Mouse (Mus musculus): Measurements from ENCODE around the gene Fam166b. TPM values are rescaled to one million over a fixed set of nuclear protein-coding genes. Genes with fewer than 3 reads are reported as not detected.

Fam166b gene
- polyA plus RNA-seq, 1 experiment from 2014 or later, result 0.16 TPM

GRCm38 (mm10) chr4:43402212-43402611 lies 26.7 kb downstream of the Fam166b start:
- WGBS, result 49% methylated on average over 9 of the region's 9 CpGs

GRCm38 (mm10) chr4:43401486-43401885 lies 27.4 kb downstream of the Fam166b start:
- H3K27ac ChIP-seq (ENCODE audit: low read depth, low read length), result peak overlapping the region; percentile 42; the same call in 1 of the 2 replicates
- H3K9ac ChIP-seq (ENCODE audit: low read depth, low read length), result peak overlapping the region; percentile 43; the same call in 1 of the 2 replicates
- peak overlapping the region; percentile 33; the same call in 1 of the 2 replicates for H3K4me2 ChIP-seq (replicated peaks; ENCODE audit: low read depth)
- no peaks in the 10 kb centered on the region for H3K9me3 ChIP-seq (ENCODE audit: control insufficient read depth)
- no peaks in the 10 kb centered on the region for H3K27me3 ChIP-seq (replicated peaks; ENCODE audit: control insufficient read depth, insufficient read depth, low read length)
- no peak for ATAC-seq
- WGBS, result 85% methylated on average over 10 of the region's 10 CpGs
- H3K36me3 ChIP-seq (ENCODE audit: control insufficient read depth, insufficient read depth), result 0 out of 2 replicates have a peak, but pooled peaks cover 7% of the 10 kb centered on the region
- H3K4me3 ChIP-seq (ENCODE audit: low read depth, low read length), result no peak overlapping the region; the same call in 1 of the 2 replicates
- no peak for TF ChIP-seq CTCF (IDR thresholded peaks at IDR 0.05; ENCODE audit: low read depth)
- peaks cover 6% of the 10 kb centered on the region for H3K4me1 ChIP-seq (replicated peaks; ENCODE audit: control insufficient read depth, insufficient read depth, low read length)

More at GRCm38 (mm10) chr4:43402212-43402611, 26.7 kb downstream of the Fam166b start:
- 0 out of 2 replicates have a peak, but pooled peaks cover 7% of the 10 kb centered on the region for H3K36me3 ChIP-seq (ENCODE audit: control insufficient read depth, insufficient read depth)
- no peak overlapping the region for H3K4me3 ChIP-seq (ENCODE audit: low read depth, low read length)
- no peak for ATAC-seq
- H3K9ac ChIP-seq (ENCODE audit: low read depth, low read length), result no peak overlapping the region
- H3K4me1 ChIP-seq (replicated peaks; ENCODE audit: control insufficient read depth, insufficient read depth, low read length), result peaks cover 6% of the 10 kb centered on the region
- no peaks in the 10 kb centered on the region for H3K27me3 ChIP-seq (replicated peaks; ENCODE audit: control insufficient read depth, insufficient read depth, low read length)
- no peaks in the 10 kb centered on the region for H3K9me3 ChIP-seq (ENCODE audit: control insufficient read depth)
- peak overlapping the region; percentile 33 for H3K4me2 ChIP-seq (replicated peaks; ENCODE audit: low read depth)
- no peak overlapping the region; the same call in 1 of the 2 replicates for H3K27ac ChIP-seq (ENCODE audit: low read depth, low read length)
- no peak for TF ChIP-seq CTCF (IDR thresholded peaks at IDR 0.05; ENCODE audit: low read depth)

GRCm38 (mm10) chr4:43400976-43401375 lies 28.0 kb downstream of the Fam166b start:
- peak overlapping the region; percentile 42; the same call in 1 of the 2 replicates for H3K27ac ChIP-seq (ENCODE audit: low read depth, low read length)
- H3K4me2 ChIP-seq (replicated peaks; ENCODE audit: low read depth), result peak overlapping the region; percentile 33; the same call in 1 of the 2 replicates
- no peak overlapping the region for H3K9ac ChIP-seq (ENCODE audit: low read depth, low read length)
- ATAC-seq, result no peak
- 0 out of 2 replicates have a peak, but pooled peaks cover 7% of the 10 kb centered on the region for H3K36me3 ChIP-seq (ENCODE audit: control insufficient read depth, insufficient read depth)
- 37% methylated on average over 10 of the region's 10 CpGs for WGBS
- H3K9me3 ChIP-seq (ENCODE audit: control insufficient read depth), result no peaks in the 10 kb centered on the region
- H3K4me1 ChIP-seq (replicated peaks; ENCODE audit: control insufficient read depth, insufficient read depth, low read length), result peaks cover 6% of the 10 kb centered on the region
- H3K27me3 ChIP-seq (replicated peaks; ENCODE audit: control insufficient read depth, insufficient read depth, low read length), result no peaks in the 10 kb centered on the region
- no peak for TF ChIP-seq CTCF (IDR thresholded peaks at IDR 0.05; ENCODE audit: low read depth)
- H3K4me3 ChIP-seq (ENCODE audit: low read depth, low read length), result no peak overlapping the region; the same call in 1 of the 2 replicates

- peak; percentile 10; the same call in 1 of the 2 replicates for ATAC-seq
Observed at GRCm38 (mm10) chr4:43399391-43400131, 29.4 kb downstream of the Fam166b start.

GRCm38 (mm10) chr4:43398829-43399331 lies 30.1 kb downstream of the Fam166b start:
- no peaks in the 10 kb centered on the region for H3K36me3 ChIP-seq (ENCODE audit: control insufficient read depth, insufficient read depth)
- peak; percentile 40 for ATAC-seq
- no peak for TF ChIP-seq CTCF (IDR thresholded peaks at IDR 0.05; ENCODE audit: low read depth)
- peaks cover 6% of the 10 kb centered on the region for H3K4me1 ChIP-seq (replicated peaks; ENCODE audit: control insufficient read depth, insufficient read depth, low read length)
- 47% methylated on average over 17 of the region's 17 CpGs for WGBS
- no peaks in the 10 kb centered on the region for H3K9me3 ChIP-seq (ENCODE audit: control insufficient read depth)
- H3K4me2 ChIP-seq (replicated peaks; ENCODE audit: low read depth), result peak overlapping the region; percentile 24
- H3K27ac ChIP-seq (ENCODE audit: low read depth, low read length), result peak overlapping the region; percentile 61
- H3K27me3 ChIP-seq (replicated peaks; ENCODE audit: control insufficient read depth, insufficient read depth, low read length), result no peaks in the 10 kb centered on the region
- H3K4me3 ChIP-seq (ENCODE audit: low read depth, low read length), result no peak overlapping the region
- peak overlapping the region; percentile 18; the same call in 1 of the 2 replicates for H3K9ac ChIP-seq (ENCODE audit: low read depth, low read length)

More at GRCm38 (mm10) chr4:43399391-43400131, 29.4 kb downstream of the Fam166b start:
- Histone ChIP-seq H3K9me3 (ENCODE audit: control insufficient read depth) (no peaks in the 10 kb centered on the region), H3K4me2 (replicated peaks; ENCODE audit: low read depth) (peak overlapping the region; percentile 24; the same call in 1 of the 2 replicates), H3K27me3 (replicated peaks; ENCODE audit: control insufficient read depth, insufficient read depth, low read length) (no peaks in the 10 kb centered on the region), H3K4me1 (replicated peaks; ENCODE audit: control insufficient read depth, insufficient read depth, low read length) (peaks cover 6% of the 10 kb centered on the region), H3K9ac (ENCODE audit: low read depth, low read length) (no peak overlapping the region; the same call in 1 of the 2 replicates), H3K4me3 (ENCODE audit: low read depth, low read length) (no peak overlapping the region), H3K36me3 (ENCODE audit: control insufficient read depth, insufficient read depth) (0 out of 2 replicates have a peak, but pooled peaks cover 4% of the 10 kb centered on the region), H3K27ac (ENCODE audit: low read depth, low read length) (peak overlapping the region; percentile 61)
- WGBS, result 73% methylated on average over 31 of the region's 31 CpGs
- TF ChIP-seq CTCF (IDR thresholded peaks at IDR 0.05; ENCODE audit: low read depth), result no peak

GRCm38 (mm10) chr4:43398014-43398413 lies 30.9 kb downstream of the Fam166b start:
- no peak overlapping the region for H3K9ac ChIP-seq (ENCODE audit: low read depth, low read length)
- H3K4me1 ChIP-seq (replicated peaks; ENCODE audit: control insufficient read depth, insufficient read depth, low read length), result peaks cover 6% of the 10 kb centered on the region
- no peak overlapping the region for H3K4me2 ChIP-seq (replicated peaks; ENCODE audit: low read depth)
- no peak for TF ChIP-seq CTCF (IDR thresholded peaks at IDR 0.05; ENCODE audit: low read depth)
- no peaks in the 10 kb centered on the region for H3K9me3 ChIP-seq (ENCODE audit: control insufficient read depth)
- no peak overlapping the region for H3K4me3 ChIP-seq (ENCODE audit: low read depth, low read length)
- no peak overlapping the region for H3K27ac ChIP-seq (ENCODE audit: low read depth, low read length)
- no peaks in the 10 kb centered on the region for H3K36me3 ChIP-seq (ENCODE audit: control insufficient read depth, insufficient read depth)
- 76% methylated on average over 4 of the region's 4 CpGs for WGBS
- no peaks in the 10 kb centered on the region for H3K27me3 ChIP-seq (replicated peaks; ENCODE audit: control insufficient read depth, insufficient read depth, low read length)
- ATAC-seq, result no peak

All from intestine, postnatal 0 days (tissue).